Mouse (Mus musculus): ENCODE data around the gene Dip2b.

GRCm38 (mm10) chr15:100091818-100092217 lies 53.4 kb downstream of the Dip2b start:
- TF ChIP-seq POLR2A (IDR thresholded peaks at IDR 0.05; ENCODE audit: insufficient read length, low read depth) (no peak), REST (IDR thresholded peaks at IDR 0.05; ENCODE audit: insufficient read depth, insufficient read length) (no peak), E2F4 (IDR thresholded peaks at IDR 0.05; ENCODE audit: insufficient read depth) (no peak), TCF12 (IDR thresholded peaks at IDR 0.05; ENCODE audit: insufficient read depth, poor library complexity, severe bottlenecking) (no peak), MYOD1 (IDR thresholded peaks at IDR 0.05; ENCODE audit: control insufficient read depth in 1 of 3, insufficient read length in 2 of 3, low read depth in 2 of 3) (no peak), MAX (IDR thresholded peaks at IDR 0.05; ENCODE audit: low read depth) (no peak), CEBPB (IDR thresholded peaks at IDR 0.05; ENCODE audit: insufficient read depth, poor library complexity, severe bottlenecking) (no peak), POLR2AphosphoS2 (IDR thresholded peaks at IDR 0.05; ENCODE audit: insufficient read length, low read depth) (no peak), USF1 (IDR thresholded peaks at IDR 0.05; ENCODE audit: low read depth) (peak; percentile 37)

Data from myocyte (in vitro differentiated cells).